In the genomic region with DNA sequence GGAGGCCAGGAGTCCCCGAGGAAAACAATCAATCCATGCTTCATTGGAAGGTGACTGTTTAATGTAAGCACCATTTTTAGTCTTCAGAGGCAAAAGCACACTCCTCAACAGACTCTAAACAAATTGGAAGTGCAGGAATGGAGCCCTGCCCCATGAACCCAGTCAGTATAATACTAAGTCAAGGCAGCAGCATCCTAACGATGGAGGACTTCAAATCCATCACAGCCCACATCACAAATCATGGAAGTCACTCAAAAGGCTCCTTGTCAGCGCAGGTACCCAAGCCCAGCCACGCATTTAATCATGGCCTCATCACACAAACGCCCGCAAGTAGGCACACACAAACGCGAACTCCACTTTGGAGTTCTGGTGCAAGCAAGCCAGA, we compare ENCODE assay signal across 7 mouse cellular contexts. TPM values are rescaled to one million over a fixed set of nuclear protein-coding genes. Genes with fewer than 3 reads are reported as not detected.
DNase-seq lines count a peak whose midpoint lies in the region; ATAC-seq and TF ChIP-seq lines count a peak whose summit lies in the region.

No protein-coding gene starts in this region.

- peak overlapping the region; percentile 56 for H3K4me3 ChIP-seq in lung, adult 2 months (replicated peaks; ENCODE audit: extremely low read depth, low read depth, low read length)
- H3K4me3 ChIP-seq in forebrain, embryonic 10.5 days: peak overlapping the region; percentile 67
- peak overlapping the region; percentile 61 for H3K4me3 ChIP-seq in intestine, embryonic 16.5 days (ENCODE audit: low read length)
- peak overlapping the region; percentile 54 for H3K4me3 ChIP-seq in neural tube, embryonic 14.5 days (ENCODE audit: low read depth, low read length)

- peaks cover 31% of the 10 kb centered on the region for H3K9me3 ChIP-seq in forebrain, embryonic 10.5 days
- H3K9me3 ChIP-seq in intestine, embryonic 16.5 days (ENCODE audit: control insufficient read depth, low read length): peaks cover 9% of the 10 kb centered on the region
- H3K9me3 ChIP-seq in neural tube, embryonic 14.5 days (ENCODE audit: control insufficient read depth, low read length): no peaks in the 10 kb centered on the region

- ATAC-seq in intestine, embryonic 16.5 days: peak; percentile 23
- peak; percentile 49 for ATAC-seq in neural tube, embryonic 14.5 days (ENCODE audit: low read depth)

- H3K4me2 ChIP-seq in intestine, embryonic 16.5 days (ENCODE audit: low read depth, low read length): peak overlapping the region; percentile 69
- H3K4me2 ChIP-seq in neural tube, embryonic 14.5 days (ENCODE audit: low read depth, low read length): peak overlapping the region; percentile 54

- no peak for DNase-seq in lung, adult 2 months
- no peak for DNase-seq in lung, adult 18-20 months
- DNase-seq in forebrain, embryonic 10.5 days (ENCODE audit: extremely low spot score, low spot score): no peak
- no peak for DNase-seq in gastrocnemius, adult 18-20 months (ENCODE audit: low spot score)
- DNase-seq in kidney, adult 9 months: no peak

- H3K4me1 ChIP-seq in lung, adult 2 months (ENCODE audit: control insufficient read depth, insufficient read depth, low read length): 0 out of 2 replicates have a peak, but pooled peaks cover 2% of the 10 kb centered on the region
- H3K4me1 ChIP-seq in forebrain, embryonic 10.5 days: peaks cover 10% of the 10 kb centered on the region
- peaks cover 3% of the 10 kb centered on the region; the same call in 1 of the 2 replicates for H3K4me1 ChIP-seq in intestine, embryonic 16.5 days (ENCODE audit: control insufficient read depth, insufficient read depth, low read length)
- H3K4me1 ChIP-seq in neural tube, embryonic 14.5 days (ENCODE audit: control insufficient read depth, insufficient read depth, low read length): no peaks in the 10 kb centered on the region

- TF ChIP-seq POLR2A in lung, adult 2 months (IDR thresholded peaks at IDR 0.05; ENCODE audit: borderline replicate concordance, extremely low read depth, low read depth, low read length): no peak

- peak overlapping the region; percentile 76 for H3K9ac ChIP-seq in intestine, embryonic 16.5 days (ENCODE audit: low read depth, low read length)
- peak overlapping the region; percentile 55 for H3K9ac ChIP-seq in neural tube, embryonic 14.5 days (replicated peaks; ENCODE audit: low read depth, low read length)

- H3K27ac ChIP-seq in forebrain, embryonic 10.5 days: peak overlapping the region; percentile 91
- H3K27ac ChIP-seq in intestine, embryonic 16.5 days (ENCODE audit: low read length): no peak overlapping the region
- peak overlapping the region; percentile 5; the same call in 1 of the 2 replicates for H3K27ac ChIP-seq in neural tube, embryonic 14.5 days (ENCODE audit: low read depth, low read length)

- peaks cover 57% of the 10 kb centered on the region for H3K36me3 ChIP-seq in forebrain, embryonic 10.5 days (replicated peaks)
- H3K36me3 ChIP-seq in intestine, embryonic 16.5 days (ENCODE audit: control insufficient read depth, insufficient read depth, low read length): peaks cover 8% of the 10 kb centered on the region; the same call in 1 of the 2 replicates
- no peaks in the 10 kb centered on the region for H3K36me3 ChIP-seq in neural tube, embryonic 14.5 days (ENCODE audit: control insufficient read depth, insufficient read depth, low read length)

- H3K27me3 ChIP-seq in forebrain, embryonic 10.5 days (ENCODE audit: poor library complexity, severe bottlenecking): no peaks in the 10 kb centered on the region
- H3K27me3 ChIP-seq in intestine, embryonic 16.5 days (replicated peaks; ENCODE audit: control insufficient read depth, insufficient read depth, low read length): no peaks in the 10 kb centered on the region
- no peaks in the 10 kb centered on the region for H3K27me3 ChIP-seq in neural tube, embryonic 14.5 days (ENCODE audit: control insufficient read depth, insufficient read depth, low read length)

- WGBS in lung, adult 2 months: 11% methylated on average over 8 of the region's 8 CpGs
- WGBS in forebrain, embryonic 10.5 days: 15% methylated on average over 8 of the region's 8 CpGs
- 9% methylated on average over 8 of the region's 8 CpGs for WGBS in intestine, embryonic 16.5 days
- 13% methylated on average over 8 of the region's 8 CpGs for WGBS in neural tube, embryonic 14.5 days

- TF ChIP-seq CTCF in lung, adult 2 months (IDR thresholded peaks at IDR 0.05; ENCODE audit: insufficient read depth, low read length): no peak

RNA-seq across cellular contexts. Expression of a gene that starts 21.4 kb away (rescaled TPM):
- 0.88 and 1.8 TPM in 2 replicates for polyA plus RNA-seq in lung, adult 2 months (2012; rRNA removed)
- 10.7 and 11.5 TPM in 2 replicates for polyA plus RNA-seq in forebrain, embryonic 10.5 days (2016; fragmentation: Nextera tagmentation; extraction: Ambion mirVana)
- polyA plus RNA-seq in intestine, embryonic 16.5 days (2015; fragmentation: Nextera tagmentation; extraction: Ambion mirVana): 5.0 and 6.6 TPM in 2 replicates
- polyA plus RNA-seq in neural tube, embryonic 14.5 days (2014; fragmentation: Nextera tagmentation; extraction: Ambion mirVana): 13.5 and 14.4 TPM in 2 replicates
- 1 to 10 TPM; 1.3 TPM for total RNA-seq in gastrocnemius, adult 18-20 months (2021)

RNA-seq across cellular contexts. Expression of a gene that starts 26.4 kb away (rescaled TPM):
- 9.5 and 14.8 TPM in 2 replicates for polyA plus RNA-seq in lung, adult 2 months (2012; rRNA removed)
- 20.3 and 21.1 TPM in 2 replicates for polyA plus RNA-seq in forebrain, embryonic 10.5 days (2016; fragmentation: Nextera tagmentation; extraction: Ambion mirVana)
- polyA plus RNA-seq in intestine, embryonic 16.5 days (2015; fragmentation: Nextera tagmentation; extraction: Ambion mirVana): 9.2 and 9.7 TPM in 2 replicates
- polyA plus RNA-seq in neural tube, embryonic 14.5 days (2014; fragmentation: Nextera tagmentation; extraction: Ambion mirVana): 9.9 and 17.6 TPM in 2 replicates
- 10 to 100 TPM; 24.7 to 28.7 TPM for total RNA-seq in gastrocnemius, adult 18-20 months (2021)

RNA-seq across cellular contexts. Expression of a gene that starts 40.8 kb away (rescaled TPM):
- polyA plus RNA-seq in lung, adult 2 months (2012; rRNA removed): 14.1 and 42.3 TPM in 2 replicates
- 4.0 and 4.5 TPM in 2 replicates for polyA plus RNA-seq in forebrain, embryonic 10.5 days (2016; fragmentation: Nextera tagmentation; extraction: Ambion mirVana)
- 41.5 and 50.1 TPM in 2 replicates for polyA plus RNA-seq in intestine, embryonic 16.5 days (2015; fragmentation: Nextera tagmentation; extraction: Ambion mirVana)
- 4.7 and 5.9 TPM in 2 replicates for polyA plus RNA-seq in neural tube, embryonic 14.5 days (2014; fragmentation: Nextera tagmentation; extraction: Ambion mirVana)
- total RNA-seq in gastrocnemius, adult 18-20 months (2021): 100 to 1,000 TPM; 938 to 989 TPM

RNA-seq across cellular contexts. Expression of a gene that starts 48.6 kb away (rescaled TPM):
- polyA plus RNA-seq in lung, adult 2 months (2012; rRNA removed): 11.4 and 17.6 TPM in 2 replicates
- polyA plus RNA-seq in forebrain, embryonic 10.5 days (2016; fragmentation: Nextera tagmentation; extraction: Ambion mirVana): 104 TPM in 2 replicates
- 60.8 and 61.0 TPM in 2 replicates for polyA plus RNA-seq in intestine, embryonic 16.5 days (2015; fragmentation: Nextera tagmentation; extraction: Ambion mirVana)
- 87.8 and 102 TPM in 2 replicates for polyA plus RNA-seq in neural tube, embryonic 14.5 days (2014; fragmentation: Nextera tagmentation; extraction: Ambion mirVana)
- total RNA-seq in gastrocnemius, adult 18-20 months (2021): 10 to 100 TPM; 33.3 to 37.9 TPM

RNA-seq across cellular contexts. Expression of a gene that starts 52.8 kb away (rescaled TPM):
- polyA plus RNA-seq in lung, adult 2 months (2012; rRNA removed): 1.1 and 1.2 TPM in 2 replicates
- 17.3 and 18.1 TPM in 2 replicates for polyA plus RNA-seq in forebrain, embryonic 10.5 days (2016; fragmentation: Nextera tagmentation; extraction: Ambion mirVana)
- 4.3 and 5.3 TPM in 2 replicates for polyA plus RNA-seq in intestine, embryonic 16.5 days (2015; fragmentation: Nextera tagmentation; extraction: Ambion mirVana)
- polyA plus RNA-seq in neural tube, embryonic 14.5 days (2014; fragmentation: Nextera tagmentation; extraction: Ambion mirVana): 13.8 and 17.1 TPM in 2 replicates
- total RNA-seq in gastrocnemius, adult 18-20 months (2021): 1 to 10 TPM; 2.2 to 3.4 TPM
